Mouse (Mus musculus) cerebellum, adult (tissue): Measurements from ENCODE around the gene Frrs1.
"Not testable (repeated sequence)": the region's sequence is repeated elsewhere in the genome, so short reads cannot be mapped to it uniquely, and the experiment has no call there.

ENCODE experiments used
- ATAC-seq: cut with Nextera tagmentation; 2 replicates; pipeline ENCODE4 v1.9.2; 2017; ENCODE audit warnings: mild to moderate bottlenecking, moderate library complexity, mixed read lengths; ENCODE audit not compliant: insufficient number of reproducible peaks, low FRiP score, low TSS enrichment

The Frrs1 gene

GRCm38 (mm10) chr3:116858941-116859685 is at the start of gene Frrs1:
Frrs1 (plus strand) TSS chr3:116859464.
- no peak for ATAC-seq

- not testable (repeated sequence) for ATAC-seq
Observed at GRCm38 (mm10) chr3:116810351-116810750, 48.9 kb upstream of the Frrs1 start.

- no peak for ATAC-seq
Observed at GRCm38 (mm10) chr3:116812946-116813345, 46.3 kb upstream of the Frrs1 start.

GRCm38 (mm10) chr3:116815305-116815797 is 43.9 kb upstream of the Frrs1 start:
- no peak for ATAC-seq

GRCm38 (mm10) chr3:116815916-116816315 is 43.3 kb upstream of the Frrs1 start:
- ATAC-seq, result no peak

GRCm38 (mm10) chr3:116816674-116817215 is 42.5 kb upstream of the Frrs1 start:
- ATAC-seq, result no peak

- ATAC-seq, result no peak
Observed at GRCm38 (mm10) chr3:116817231-116817630, 42.0 kb upstream of the Frrs1 start.

GRCm38 (mm10) chr3:116826471-116827215 is 32.6 kb upstream of the Frrs1 start:
- no peak for ATAC-seq

- no peak for ATAC-seq
Observed at GRCm38 (mm10) chr3:116829274-116829920, 29.9 kb upstream of the Frrs1 start.

- ATAC-seq, result no peak
Observed at GRCm38 (mm10) chr3:116831324-116831723, 27.9 kb upstream of the Frrs1 start.

- ATAC-seq, result no peak
Observed at GRCm38 (mm10) chr3:116832526-116833310, 26.5 kb upstream of the Frrs1 start.

- no peak for ATAC-seq
Observed at GRCm38 (mm10) chr3:116833491-116833890, 25.8 kb upstream of the Frrs1 start.

- ATAC-seq, result no peak
Observed at GRCm38 (mm10) chr3:116834241-116834640, 25.0 kb upstream of the Frrs1 start.

GRCm38 (mm10) chr3:116835350-116835749 is 23.9 kb upstream of the Frrs1 start:
- ATAC-seq, result no peak

- peak; percentile 87 for ATAC-seq
Observed at GRCm38 (mm10) chr3:116835770-116836680, 23.2 kb upstream of the Frrs1 start.

GRCm38 (mm10) chr3:116836681-116837475 is 22.4 kb upstream of the Frrs1 start:
- ATAC-seq, result no peak

- no peak for ATAC-seq
Observed at GRCm38 (mm10) chr3:116841311-116841710, 18.0 kb upstream of the Frrs1 start.

- ATAC-seq, result no peak
Observed at GRCm38 (mm10) chr3:116844880-116845579, 14.2 kb upstream of the Frrs1 start.
